Mouse (Mus musculus) ES-E14 (cell line): ENCODE results near the gene Slc24a2.

Experiments used
- CHD2 ChIP-seq: IDR thresholded peaks from 2 replicates; pipeline ENCODE4 v1.6.1; 2014; ENCODE audit warnings: mild to moderate bottlenecking, low read depth, low read length, inconsistent platforms
- ZC3H11A ChIP-seq: IDR thresholded peaks from 2 replicates; pipeline ENCODE4 v1.6.1; 2012; ENCODE audit warnings: low read depth, mild to moderate bottlenecking, inconsistent platforms, low read length, borderline replicate concordance
- ZNF384 ChIP-seq: IDR thresholded peaks from 2 replicates; pipeline ENCODE4 v1.6.1; 2012; ENCODE audit warnings: low read depth, low read length, inconsistent platforms

DNA sequence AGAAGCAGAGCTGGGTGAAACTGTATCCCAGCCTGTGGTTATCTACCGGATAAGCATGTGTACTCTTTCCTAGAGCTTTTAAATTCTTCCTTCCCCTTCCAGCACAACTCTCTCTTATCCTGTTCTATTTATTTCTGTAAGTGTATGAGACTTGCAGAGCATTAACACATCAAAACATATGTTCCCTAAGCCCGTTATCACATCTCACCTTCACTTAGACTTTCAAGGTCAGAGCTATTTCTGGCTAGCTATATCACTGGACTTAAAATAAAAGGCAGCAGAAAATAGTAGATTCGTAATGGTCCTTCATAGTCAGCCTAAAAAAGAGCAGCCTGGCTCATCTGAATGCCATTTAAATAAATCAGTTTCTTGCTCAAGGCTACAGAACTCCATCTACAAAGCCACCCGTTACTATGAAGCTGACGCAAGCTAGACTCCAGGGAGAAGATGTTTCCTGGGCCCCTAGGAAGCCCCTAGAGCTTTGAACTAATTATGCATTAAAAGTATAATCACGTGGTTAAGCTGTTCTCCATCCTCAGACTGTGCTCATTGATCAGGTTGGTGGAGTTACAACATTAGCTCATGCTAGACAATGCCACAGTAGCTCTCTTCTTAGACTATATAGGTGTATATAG, 18.8 kb downstream of the Slc24a2 start:
- no peak for TF ChIP-seq CHD2
- TF ChIP-seq ZC3H11A, result no peak
- TF ChIP-seq ZNF384, result no peak
